Mouse (Mus musculus): ENCODE measurements around the gene Creb3l4. TPM values are rescaled to one million over a fixed set of nuclear protein-coding genes. Genes with fewer than 3 reads are reported as not detected.
"Not testable (repeated sequence)": the region's sequence is repeated elsewhere in the genome, so short reads cannot be mapped to it uniquely, and the experiment has no call there.

Creb3l4 gene
- total RNA-seq, 1 experiment from 2014 or later: 0.33 TPM

DNA sequence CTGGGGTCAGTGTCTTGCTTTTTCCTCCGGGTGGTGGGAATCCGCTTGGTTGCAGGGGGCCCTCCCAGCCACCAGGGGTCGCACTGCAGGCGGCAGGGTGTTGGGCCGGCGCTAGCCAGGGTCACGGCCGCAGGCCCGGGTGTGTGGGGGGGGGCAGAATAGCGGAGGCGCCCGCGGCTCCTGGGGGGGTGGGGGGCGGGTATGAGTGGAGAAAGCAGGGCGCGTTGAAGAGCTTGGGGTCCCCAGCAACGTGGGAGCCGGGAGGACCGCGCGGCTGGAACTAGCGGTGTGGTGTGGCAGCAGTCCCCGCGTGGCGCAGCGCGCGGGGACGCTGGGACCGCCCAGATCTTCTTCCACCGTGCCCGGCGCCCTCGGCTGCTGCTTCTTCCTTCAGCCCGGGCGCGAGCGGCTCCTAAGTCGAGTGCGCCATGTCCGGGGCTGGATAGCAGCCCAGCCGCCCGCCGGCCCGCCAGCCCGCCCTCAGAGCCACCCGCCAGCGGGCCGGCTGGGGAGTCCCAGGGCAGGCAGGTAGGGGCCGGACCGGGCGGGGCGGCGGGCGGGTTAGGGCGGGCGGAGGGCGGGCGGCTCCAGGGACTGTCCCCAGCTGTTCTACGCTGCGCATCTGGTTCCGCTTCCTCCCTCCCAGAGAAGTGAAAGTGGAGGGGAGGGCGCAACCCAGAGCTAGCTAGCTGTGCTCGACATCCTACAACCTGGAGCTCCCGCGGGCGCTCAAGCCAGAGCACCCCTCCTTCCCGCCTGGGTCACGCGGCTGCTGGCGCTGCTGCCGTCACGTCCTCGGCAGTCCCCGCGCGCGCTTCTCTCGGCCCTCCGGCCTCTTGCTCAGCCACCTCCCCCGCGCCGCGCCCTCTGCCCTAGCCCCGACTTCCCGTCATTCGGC lies 22.0 kb upstream of the Creb3l4 start, which contains the start of gene Dennd4b:
Gene Dennd4b, plus strand, starts transcription at position 152 of the 898 bp plus-strand sequence.
- DNase-seq: peak; percentile 98

DNA sequence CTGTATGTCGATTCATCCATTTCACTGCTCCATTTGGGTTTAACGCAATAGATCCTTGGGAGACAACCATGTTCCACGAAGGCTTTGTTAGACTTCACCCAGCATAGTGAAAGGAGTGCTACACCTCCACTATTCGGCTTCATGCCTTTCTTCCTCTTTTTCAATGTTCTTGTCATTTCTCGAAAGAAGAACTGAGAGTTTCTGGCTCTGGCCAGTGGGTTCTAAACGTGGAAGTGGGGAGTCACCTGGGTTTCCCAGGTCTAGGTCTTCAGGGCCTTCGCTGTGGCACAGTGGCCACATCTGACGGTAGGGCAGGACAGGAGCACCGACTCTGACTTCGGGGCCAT lies 21.3 kb upstream of the Creb3l4 start:
- DNase-seq: no peak

DNA sequence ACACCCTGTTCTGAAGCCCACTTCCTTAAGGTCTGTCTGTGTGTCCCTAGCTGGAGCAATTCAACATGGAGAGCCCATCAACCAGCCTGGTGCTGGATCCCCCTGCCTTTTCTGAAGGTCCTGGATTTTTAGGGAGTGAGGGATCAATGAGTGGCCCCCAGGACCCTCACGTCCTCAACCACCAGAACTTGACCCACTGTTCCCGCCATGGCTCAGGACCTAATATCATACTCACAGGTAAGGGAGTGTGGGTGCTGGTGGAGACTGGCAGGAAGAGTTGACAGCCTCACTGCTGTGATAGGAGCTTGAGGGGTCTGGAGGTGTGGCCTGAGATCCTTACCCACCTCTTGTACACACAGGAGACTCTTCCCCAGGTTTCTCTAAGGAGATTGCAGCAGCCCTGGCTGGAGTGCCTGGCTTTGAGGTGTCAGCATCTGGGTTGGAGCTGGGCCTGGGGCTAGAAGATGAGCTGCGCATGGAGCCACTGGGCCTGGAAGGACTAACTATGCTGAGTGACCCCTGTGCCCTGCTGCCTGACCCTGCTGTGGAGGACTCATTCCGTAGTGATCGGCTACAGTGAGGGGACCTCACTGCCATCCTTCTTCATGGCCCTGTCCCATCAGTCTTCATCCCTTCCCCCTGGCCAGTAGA lies 19.9 kb upstream of the Creb3l4 start:
- DNase-seq: no peak

DNA sequence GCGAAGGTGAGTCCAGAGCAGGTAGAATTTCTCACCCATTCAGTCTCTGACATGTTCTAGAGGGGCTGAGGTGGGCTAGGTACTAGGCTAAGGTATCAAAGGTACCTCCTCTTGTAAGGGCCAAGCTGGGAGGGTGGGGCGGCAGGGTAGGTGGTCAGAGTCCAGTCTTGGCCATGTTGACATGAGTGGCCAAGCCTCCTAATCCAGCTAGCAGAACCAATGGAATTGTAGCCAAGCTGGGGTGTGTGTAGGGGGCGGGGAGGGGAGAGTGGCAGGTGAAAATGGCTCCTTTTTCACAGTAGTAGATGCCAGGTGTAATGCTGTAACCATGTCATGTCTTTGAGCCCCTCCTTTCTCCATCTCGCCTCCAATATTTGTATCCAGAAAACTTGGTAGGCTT lies 15.2 kb upstream of the Creb3l4 start:
- no peak for DNase-seq

DNA sequence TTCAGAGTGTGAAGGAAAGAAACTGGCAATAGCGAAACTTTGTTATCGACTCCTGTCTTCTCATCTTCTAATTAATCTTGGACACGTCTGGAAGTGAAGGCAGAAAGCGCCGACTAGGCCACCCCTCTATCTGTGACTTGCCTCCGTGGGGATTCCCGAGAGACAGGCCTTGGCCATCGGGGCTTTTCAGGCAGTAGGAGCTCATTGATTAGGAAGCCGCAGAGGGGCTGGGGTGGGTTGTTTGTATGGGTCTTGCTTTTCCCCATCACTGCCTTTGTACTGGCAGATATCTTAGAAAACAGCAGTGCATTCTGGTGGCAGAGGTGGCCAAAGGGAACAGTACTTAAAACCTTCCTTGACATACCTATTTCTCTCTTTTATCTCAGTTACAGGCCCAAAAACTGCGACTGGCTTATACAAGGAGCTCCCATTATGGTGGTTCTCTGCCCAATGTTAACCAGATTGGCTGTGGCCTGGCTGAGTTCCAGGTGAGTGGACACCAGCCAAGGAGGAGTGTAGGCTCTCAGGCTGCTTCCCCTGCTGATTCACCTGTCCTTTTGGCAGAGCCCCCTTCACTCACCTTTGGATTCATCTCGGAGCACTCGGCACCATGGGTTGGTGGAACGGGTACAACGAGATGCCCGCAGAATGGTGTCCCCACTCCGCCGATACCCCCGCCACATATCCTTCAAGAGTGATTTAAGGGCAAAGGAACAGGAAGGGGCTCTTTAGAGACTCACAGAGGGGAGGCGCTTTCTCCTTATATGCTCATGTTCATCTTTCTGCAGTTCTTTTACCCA lies 13.6 kb upstream of the Creb3l4 start:
- DNase-seq: peak; percentile 36

DNA sequence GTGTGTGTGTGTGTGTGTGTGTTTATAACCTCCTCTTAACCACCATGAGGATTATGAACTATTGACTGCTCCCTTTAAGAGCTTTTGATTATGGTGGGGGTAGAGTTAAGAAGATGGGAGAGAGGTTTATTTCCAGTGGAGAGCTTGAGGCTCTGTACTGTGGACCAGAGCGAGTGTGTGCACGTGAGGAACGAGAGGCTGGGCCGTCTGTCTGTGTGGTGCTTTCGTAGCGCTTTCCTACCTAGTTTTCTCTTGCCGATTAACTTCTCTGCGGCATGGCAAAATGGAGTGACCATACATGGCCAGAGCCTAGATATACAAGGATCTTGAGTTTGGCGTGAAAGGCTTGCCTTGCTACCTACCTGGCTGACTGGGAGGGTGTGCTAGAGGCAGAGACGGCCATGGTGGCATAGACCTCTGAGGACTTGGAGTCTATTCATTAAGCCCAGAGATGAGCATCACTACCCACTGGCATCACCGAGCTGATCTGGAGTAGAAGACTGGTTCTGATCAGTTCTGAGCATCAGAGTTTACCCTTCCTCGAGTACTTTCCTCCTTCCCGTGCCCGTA lies 12.6 kb upstream of the Creb3l4 start:
- no peak for DNase-seq

DNA sequence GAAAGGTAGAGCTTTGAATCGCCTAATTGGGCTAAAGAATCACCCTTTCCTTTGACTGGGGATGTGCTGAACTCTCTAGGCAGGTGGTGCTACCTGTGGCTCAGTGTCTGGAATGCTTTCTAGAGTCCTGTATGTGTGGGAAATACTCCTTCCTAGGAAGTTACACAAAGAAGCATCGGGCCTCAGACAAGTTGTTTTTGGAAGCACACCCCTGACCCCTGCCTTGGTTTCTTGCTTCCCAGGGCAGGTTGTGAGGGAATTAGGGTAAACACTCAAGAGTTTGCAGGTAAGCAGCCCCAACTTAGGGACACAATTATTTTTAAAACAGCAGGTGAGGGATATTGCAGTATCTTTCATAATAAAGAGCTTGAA lies 11.9 kb upstream of the Creb3l4 start:
- DNase-seq: no peak

DNA sequence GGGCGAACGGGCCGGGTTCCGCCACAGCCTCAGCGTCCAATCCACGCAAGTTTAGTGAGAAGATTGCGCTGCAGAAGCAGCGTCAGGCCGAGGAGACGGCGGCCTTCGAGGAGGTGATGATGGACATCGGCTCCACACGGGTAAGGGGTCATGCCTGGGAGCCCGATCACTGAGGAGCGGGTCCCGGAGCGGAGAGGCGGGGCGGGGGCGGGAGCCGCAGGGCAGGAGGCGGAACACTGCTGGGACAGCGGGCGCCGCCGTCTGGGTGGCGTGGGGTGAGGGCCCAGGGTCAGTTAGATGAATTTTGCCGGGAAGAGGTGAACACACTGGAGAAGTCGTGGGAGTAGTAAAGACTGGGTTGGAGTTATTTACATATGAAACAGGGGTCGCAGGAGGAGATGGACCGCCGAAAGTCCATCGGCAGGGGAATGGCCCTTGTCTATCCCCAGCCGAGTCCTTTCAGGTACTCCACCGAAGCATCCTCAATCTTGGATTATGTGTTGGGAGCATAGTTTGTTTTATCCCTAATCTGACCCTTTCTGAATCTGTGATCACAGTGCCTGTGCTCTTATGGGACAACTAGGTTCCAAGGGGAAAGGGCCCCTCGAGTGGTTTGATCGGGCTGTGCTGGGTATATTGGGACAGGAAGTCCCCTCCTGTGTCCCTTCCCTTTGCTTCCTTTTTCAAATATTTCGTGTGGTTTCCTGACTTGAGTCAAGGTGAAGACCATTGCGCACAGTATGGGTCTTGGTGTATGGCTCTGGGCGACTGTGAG lies 11.3 kb upstream of the Creb3l4 start:
- peak; percentile 79 for DNase-seq

DNA sequence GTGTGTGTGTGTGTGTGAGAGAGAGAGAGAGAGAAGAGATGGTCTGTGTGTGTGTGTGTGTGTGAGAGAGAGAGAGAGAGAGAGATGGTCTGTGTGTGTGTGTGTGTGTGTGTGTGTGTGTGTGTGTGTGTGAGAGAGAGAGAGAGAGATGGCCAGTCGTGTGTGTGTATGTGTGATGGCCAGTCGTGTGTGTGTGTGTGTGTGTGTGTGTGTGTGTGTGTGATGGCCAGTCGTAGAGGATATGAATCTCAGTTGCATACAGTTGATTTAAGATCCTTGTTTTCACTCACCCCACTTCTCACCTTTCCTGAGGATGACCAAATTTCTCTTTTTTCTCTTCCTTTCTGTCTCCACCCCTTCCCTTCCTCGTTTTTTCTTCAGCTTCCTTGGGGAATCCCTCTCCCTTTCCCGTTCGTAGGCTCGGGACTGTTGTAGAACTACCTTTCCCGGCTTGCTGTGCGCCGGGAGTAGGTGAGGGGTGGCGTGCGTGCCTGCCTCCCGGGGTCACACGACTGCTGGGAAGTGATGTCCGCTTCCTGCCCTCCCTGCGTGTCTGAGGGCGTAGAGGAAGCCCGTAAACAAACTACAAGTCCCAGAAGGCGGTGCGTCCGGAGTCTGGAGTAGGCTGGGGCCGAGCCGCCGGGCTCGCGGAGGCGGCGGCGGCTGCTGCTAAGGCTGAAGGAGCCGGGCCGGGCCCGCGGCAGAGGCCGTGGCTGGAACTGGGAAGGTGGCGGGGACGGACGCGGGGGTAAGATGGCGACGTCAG lies 10.5 kb upstream of the Creb3l4 start, which contains the start of gene Crtc2:
Gene Crtc2, plus strand, starts transcription at position 511 of the 766 bp plus-strand sequence.
- peak; percentile 97 for DNase-seq

DNA sequence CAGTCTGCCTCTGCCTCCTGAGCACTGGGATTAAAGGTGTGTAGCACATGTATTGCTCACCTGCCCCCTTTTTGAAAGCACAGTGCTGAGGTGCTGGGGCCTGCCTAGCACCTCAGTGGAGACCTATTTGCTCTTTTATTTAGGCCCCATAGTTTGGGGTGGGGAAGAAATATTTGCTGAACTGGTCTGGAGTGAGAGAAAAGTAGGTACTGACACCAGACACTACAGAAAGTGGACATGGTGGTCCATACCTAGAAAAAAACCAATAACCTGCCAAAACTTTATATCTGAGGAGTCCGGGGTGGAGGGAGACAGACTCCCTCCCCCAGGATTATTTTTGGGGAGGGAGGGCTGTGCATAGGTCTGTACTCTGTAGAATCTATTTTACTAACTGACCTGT lies 9.9 kb upstream of the Creb3l4 start:
- DNase-seq: not testable (repeated sequence)

DNA sequence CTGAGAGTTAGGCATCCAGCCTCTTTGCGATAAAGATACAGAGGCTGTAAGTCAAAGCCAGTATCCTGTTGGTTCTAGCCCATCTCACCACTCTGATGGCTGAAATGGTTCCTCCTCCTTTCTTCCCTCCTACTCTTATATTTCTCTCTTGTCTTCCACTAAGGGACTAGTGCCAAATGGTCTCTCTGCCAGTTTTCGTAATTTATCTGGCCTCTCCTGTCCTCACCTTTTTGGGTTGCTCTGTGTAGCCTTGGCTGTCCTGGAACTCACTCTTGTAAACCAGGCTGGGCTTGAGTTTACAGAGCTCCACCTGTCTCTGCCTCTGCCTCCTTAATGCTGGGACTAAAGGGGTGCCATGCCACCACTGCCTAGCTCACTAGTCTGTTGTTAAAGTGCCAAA lies 9.3 kb upstream of the Creb3l4 start:
- DNase-seq: peak; percentile 32

DNA sequence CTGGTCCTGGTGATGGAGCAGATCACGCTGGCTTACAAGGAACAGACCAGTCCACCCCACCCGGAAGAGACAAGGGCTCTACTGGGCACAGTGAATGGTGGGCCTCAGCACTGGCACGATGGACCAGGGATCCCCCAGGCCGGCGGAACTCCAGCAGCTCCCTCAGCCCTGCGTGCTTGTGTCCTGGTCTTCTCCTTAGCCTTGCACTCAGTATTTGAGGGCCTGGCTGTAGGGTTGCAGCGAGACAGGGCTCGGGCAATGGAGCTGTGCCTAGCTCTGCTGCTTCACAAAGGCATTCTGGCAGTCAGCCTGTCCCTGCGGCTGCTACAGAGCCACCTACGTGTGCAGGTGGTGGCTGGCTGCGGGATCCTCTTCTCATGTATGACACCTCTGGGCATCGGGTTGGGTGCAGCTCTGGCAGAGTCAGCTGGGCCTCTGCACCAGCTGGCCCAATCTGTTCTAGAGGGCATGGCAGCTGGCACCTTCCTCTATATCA lies 8.5 kb upstream of the Creb3l4 start:
- DNase-seq: not testable (repeated sequence)

DNA sequence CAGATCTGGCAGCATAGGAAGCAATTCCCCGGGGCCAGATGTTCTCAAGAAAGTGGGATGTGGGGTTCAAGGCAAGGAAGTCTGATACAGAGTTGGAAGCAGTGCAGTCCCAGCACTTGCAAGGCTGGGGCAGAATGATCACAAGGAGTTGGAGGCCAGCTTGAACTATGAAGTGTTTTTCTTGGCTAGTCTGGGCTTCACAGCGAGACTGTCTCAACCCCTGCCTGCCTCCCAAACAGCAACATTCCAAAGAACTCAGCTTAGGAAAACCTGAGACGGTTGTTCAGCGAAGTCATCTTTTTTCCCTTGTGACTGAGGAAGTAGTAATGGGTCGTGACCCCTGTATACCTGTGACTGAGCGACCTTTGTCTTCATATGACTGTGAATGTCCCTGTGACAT lies 7.5 kb upstream of the Creb3l4 start:
- DNase-seq: no peak

DNA sequence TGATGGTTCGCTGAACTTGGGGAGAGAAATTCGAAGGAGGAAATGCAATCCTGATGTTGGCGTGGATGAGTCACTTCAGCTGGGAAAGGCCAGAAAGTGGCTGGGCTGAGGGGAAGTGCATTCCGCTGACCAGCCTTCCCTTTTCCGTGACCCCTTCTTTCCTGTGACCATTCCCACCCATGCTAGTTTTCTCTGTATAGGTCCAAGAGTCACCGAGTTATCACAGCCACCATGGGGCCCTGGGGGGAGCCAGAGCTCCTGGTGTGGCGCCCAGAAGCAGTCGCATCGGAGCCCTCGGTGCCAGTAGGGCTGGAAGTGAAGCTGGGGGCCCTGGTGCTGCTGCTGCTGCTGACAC lies 5.4 kb upstream of the Creb3l4 start:
- DNase-seq: peak; percentile 65

DNA sequence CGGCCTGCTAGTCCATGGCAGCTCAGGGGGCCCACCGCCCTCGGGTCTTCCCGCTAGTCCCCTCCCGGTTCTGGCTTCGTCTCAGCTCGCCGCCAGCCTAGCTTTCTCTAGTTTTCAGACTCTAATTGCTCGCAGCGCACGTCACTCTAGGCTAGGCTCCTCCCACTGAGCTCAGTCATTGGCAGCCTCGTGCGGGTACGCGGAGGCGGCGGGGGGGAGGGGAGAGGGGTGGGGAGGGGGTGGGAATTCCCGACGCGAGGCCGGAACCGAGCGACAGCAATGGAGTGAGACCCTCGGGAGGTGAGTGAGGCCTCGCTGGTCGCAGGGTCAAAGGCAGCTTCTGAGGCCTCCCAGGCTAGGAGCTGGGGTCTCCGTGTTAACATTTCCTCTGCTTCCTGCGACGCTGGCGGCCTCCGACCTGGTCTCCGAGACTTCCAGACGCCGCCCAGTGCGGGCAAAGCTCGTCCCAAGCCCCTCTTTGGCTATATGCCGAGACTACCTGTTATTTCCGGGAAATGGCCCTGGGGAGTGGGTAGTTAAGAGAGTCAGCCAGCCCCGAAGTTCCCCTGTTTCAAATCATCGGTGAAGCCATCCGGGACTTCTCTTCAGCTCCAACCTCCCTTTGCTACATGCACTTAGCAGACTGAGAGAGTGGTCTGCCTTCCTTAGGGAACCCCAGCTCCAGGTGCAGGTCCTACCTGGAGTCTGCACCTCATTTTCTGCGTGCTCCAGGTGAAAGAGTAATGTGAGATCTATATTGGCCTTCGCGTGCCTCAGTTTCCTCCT lies 4.8 kb upstream of the Creb3l4 start, which contains the start of gene Slc39a1:
Gene Slc39a1, plus strand, starts transcription at position 213 of the 786 bp plus-strand sequence.
- DNase-seq: peak; percentile 95

DNA sequence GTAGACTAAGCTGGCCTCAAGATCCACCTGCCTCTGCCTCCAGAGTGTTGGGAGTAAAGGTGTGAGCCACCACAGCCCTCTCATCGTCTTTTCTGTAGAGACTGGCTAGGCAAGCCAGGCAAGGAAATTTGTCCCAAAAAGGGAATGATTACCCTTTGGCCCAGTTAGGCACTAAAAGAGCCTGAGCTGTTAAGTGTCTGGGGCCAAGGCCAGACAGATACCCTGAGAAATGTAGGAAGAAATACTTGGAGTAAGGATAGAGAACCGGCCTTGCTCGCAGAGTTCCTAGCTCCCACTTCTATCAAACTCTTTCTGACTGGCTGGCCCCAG lies 4.3 kb upstream of the Creb3l4 start:
- DNase-seq: no peak

DNA sequence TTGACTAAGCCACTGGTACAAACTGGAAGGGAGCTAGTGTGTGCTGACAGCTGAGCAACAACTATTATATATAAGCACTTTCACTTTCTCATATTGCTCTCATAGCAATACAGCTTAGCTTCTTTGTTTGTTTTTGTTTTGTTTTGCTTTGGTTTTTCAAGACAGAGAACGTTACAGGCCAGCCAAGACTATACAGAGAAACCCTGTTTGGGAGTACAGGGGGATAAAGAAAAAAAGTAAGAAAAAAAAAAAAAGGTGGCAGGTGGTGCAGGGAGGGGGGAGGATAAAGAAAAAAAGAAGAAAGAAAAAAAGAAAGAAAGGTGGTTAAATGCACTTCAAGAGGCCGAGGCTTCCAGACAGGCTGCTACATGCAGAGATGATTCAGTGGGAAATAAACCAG lies 2.1 kb upstream of the Creb3l4 start:
- DNase-seq: no peak

DNA sequence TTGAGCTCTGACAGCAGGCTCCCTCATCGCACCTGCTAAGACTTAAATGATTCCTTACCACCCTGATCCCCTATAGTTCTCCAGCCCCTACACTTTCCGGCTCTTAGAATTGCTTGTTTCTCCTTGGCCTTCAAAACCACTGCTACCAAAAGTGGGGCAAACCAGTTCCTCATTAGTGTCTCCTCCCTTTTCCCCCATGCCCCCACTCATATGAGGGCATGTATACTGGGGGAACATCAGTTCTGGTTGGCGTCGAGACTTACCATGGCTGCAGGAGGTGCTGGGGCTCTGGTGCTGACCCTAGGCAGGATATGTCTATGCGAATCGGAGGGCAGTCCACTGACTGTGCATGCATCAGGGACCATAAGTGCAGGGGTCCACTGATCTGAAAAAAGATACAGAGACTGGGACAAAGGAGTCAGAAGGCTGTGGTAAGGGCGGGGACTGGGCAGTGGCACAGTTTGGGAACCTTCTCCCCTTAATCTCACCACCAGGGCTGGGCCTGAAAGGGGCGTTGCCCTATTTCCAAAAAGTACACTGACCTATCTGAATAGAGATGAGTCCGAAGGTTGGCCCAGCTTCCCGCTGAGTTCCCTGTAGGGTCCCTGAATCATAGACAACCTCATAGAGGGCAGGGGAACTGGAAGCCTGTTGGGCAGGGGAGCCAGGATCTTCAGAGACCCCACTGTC lies 1.5 kb downstream of the Creb3l4 start:
- DNase-seq: no peak

DNA sequence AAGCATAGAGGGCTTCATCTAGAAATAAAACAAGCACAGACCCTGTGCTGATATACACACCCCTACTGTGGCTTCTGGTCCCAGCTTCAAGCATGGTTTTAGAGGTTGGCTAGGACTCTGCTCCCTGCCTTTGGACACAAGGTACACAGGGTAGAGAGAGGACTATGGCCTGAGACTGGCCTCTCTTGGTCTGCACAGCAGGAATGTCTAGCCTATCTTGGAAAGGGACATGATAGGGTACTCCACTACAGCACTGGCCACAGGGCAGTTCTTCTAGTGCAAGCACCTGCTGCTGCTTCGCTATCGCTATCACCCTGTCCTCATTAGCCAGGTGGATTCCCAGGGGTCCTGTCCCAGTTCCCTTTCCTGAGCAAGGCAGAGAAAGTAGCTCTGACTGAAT lies 2.1 kb downstream of the Creb3l4 start:
- DNase-seq: no peak
